Mouse (Mus musculus) adrenal gland, postnatal 25 days (tissue): ENCODE results near the gene Mfge8. TPM values are rescaled to one million over a fixed set of nuclear protein-coding genes. Genes with fewer than 3 reads are reported as not detected.

Experiments
- DNase-seq: peaks from one replicate; pipeline ENCODE4 v3.0.0; 2021; ENCODE audit warnings: mixed read lengths
- total RNA-seq: library from RNA; stranded (reverse); gene quantifications from 2 replicates; pipeline ENCODE4 v1.2.3, GENCODE M21; 2021

Gene Mfge8
- total RNA-seq, 1 experiment from 2014 or later: 334 TPM

GRCm38 (mm10) chr7:79130385-79130784 is 18.5 kb downstream of the Mfge8 start:
- no peak for DNase-seq

- DNase-seq: no peak
Measured at GRCm38 (mm10) chr7:79129883-79130282, 19.0 kb downstream of the Mfge8 start.

- no peak for DNase-seq
Measured at GRCm38 (mm10) chr7:79123465-79123864, 25.4 kb downstream of the Mfge8 start.

GRCm38 (mm10) chr7:79113848-79114247 is 35.0 kb downstream of the Mfge8 start:
- DNase-seq: no peak

DNA sequence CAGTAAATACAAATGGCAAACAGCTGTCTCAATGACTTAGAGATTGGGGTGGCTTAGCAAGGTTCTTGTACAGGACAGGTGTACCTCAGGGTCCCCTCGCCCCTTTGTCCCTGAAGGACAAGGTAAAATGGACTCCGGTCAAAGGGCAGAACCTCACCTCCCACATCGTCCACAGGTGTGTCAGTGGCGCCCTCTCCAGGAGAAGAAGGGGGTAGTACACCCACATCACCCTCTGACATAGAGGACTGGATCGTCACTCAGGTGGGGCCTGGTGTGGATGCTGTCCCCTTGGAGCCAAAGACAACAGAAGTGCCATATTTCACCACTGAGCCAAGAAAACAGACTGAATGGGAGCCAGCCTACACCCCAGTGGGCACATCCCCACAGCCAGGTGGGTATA is 52.4 kb downstream of the Mfge8 start:
- DNase-seq: no peak

DNA sequence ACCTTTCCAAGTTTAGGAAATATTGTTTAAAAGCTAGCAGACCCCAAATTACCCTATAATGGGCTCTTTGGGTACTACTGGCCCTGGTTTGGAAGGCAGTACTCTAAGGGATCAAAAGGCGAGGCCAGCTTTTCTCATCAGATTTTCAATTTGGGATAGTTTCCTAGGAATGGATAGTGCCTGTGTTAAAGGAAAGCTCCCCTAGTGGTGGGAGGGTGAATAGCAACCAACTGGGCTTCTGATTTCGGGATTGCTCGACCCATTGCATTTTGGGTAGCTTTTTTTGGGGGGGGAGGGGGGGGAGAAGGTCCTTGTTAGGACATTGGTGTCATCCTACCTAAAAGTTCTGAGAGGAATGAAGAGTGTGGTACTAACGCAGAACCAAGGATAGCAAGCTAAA is 59.7 kb downstream of the Mfge8 start:
- no peak for DNase-seq

Other genes with a start within 250 kb of the Mfge8 start
- gene Isg20, start 235.6 kb downstream of the Mfge8 start, total RNA-seq: 4.9 and 5.4 TPM in 2 replicates
- 1.2 TPM in 2 replicates for gene Acan, start 95.6 kb downstream of the Mfge8 start, total RNA-seq
- 1.2 and 1.9 TPM in 2 replicates for gene Hapln3, start 18.0 kb downstream of the Mfge8 start, total RNA-seq
- gene Abhd2, start 124.1 kb upstream of the Mfge8 start, total RNA-seq: 1,323 and 1,340 TPM in 2 replicates
- 0.70 TPM in 1 of 2 replicates, not detected in the other for gene Rlbp1, start 238.0 kb upstream of the Mfge8 start, total RNA-seq
- gene Fanci, start 242.9 kb upstream of the Mfge8 start, total RNA-seq: 1.2 and 1.5 TPM in 2 replicates